Mouse (Mus musculus): ENCODE measurements around the gene Ctsa. TPM values are rescaled to one million over a fixed set of nuclear protein-coding genes. Genes with fewer than 3 reads are reported as not detected.
"Not testable (repeated sequence)": the region's sequence is repeated elsewhere in the genome, so short reads cannot be mapped to it uniquely, and the experiment has no call there.

The Ctsa gene
- polyA plus RNA-seq, 2 experiments, result 147 to 197 TPM

DNA sequence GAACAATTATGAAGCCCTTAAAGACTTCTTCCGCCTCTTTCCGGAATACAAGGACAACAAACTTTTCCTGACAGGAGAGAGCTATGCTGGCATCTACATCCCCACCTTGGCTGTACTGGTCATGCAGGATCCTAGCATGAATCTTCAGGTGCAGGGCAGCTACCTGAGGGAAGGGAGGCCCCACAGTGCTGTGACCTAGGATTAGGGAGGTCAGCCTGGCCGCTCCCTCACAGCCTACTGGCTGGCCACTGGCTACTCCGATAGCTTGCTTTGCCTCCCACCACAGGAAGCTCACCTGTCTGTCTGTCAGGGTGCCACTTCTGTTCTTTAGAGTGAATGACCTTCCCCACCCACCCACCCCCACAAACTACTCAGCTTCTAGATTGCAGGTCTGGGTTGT, 2.5 kb downstream of the Ctsa start:
- H3K27me3 ChIP-seq (ENCODE audit: control insufficient read depth, insufficient read depth, low read length), result no peaks in the 10 kb centered on the region
- WGBS, result 98% methylated on average over 4 of the region's 4 CpGs
- no peak for DNase-seq (ENCODE audit: low spot score)
- no peaks in the 10 kb centered on the region for H3K9me3 ChIP-seq (ENCODE audit: control insufficient read depth, low read length)
- no peak overlapping the region for H3K4me2 ChIP-seq (replicated peaks; ENCODE audit: low read depth, low read length, severe bottlenecking)
- no peak overlapping the region for H3K4me3 ChIP-seq (replicated peaks; ENCODE audit: low read length)
- no peak for ATAC-seq (ENCODE audit: low FRiP score, low read depth)
- peaks cover 32% of the 10 kb centered on the region for H3K36me3 ChIP-seq (ENCODE audit: control insufficient read depth, insufficient read depth, low read length)
- H3K9ac ChIP-seq (ENCODE audit: low read depth, low read length, severe bottlenecking), result no peak overlapping the region
- TF ChIP-seq POLR2A (IDR thresholded peaks at IDR 0.05; ENCODE audit: borderline replicate concordance, extremely low read depth, insufficient read depth, insufficient read length), result no peak
- peaks cover 12% of the 10 kb centered on the region for H3K4me1 ChIP-seq (ENCODE audit: control insufficient read depth, insufficient read depth, low read length)
- no peak overlapping the region for H3K27ac ChIP-seq (replicated peaks; ENCODE audit: low read depth, low read length)

DNA sequence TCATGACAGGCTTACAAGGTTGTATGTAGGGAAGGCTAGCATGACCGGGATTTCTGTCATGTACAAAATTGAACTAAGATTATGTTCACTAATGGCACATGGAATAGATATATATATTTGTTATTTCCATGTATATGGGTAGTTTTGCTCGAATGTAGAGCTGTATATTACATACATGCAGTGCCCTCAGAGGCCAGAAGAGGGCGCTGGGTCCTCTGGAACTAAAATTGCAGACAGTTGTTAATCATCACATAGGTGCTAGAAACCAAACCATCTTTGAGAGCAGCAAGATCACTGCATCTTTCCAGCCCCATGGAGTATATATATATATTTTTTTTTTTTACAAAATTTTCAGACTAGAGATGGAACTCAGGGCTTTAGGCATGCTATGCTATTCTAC, 13.1 kb downstream of the Ctsa start:
- no peaks in the 10 kb centered on the region for H3K4me1 ChIP-seq (ENCODE audit: control insufficient read depth, insufficient read depth, low read length)
- no peak overlapping the region for H3K4me3 ChIP-seq (replicated peaks; ENCODE audit: low read length)
- H3K9ac ChIP-seq (ENCODE audit: low read depth, low read length, severe bottlenecking), result no peak overlapping the region
- 51% methylated on average over 3 of the region's 3 CpGs for WGBS
- no peak overlapping the region for H3K27ac ChIP-seq (replicated peaks; ENCODE audit: low read depth, low read length)
- H3K9me3 ChIP-seq (ENCODE audit: control insufficient read depth, low read length), result no peaks in the 10 kb centered on the region
- H3K36me3 ChIP-seq (ENCODE audit: control insufficient read depth, insufficient read depth, low read length), result no peaks in the 10 kb centered on the region
- DNase-seq (ENCODE audit: low spot score) (no peak), ATAC-seq (ENCODE audit: low FRiP score, low read depth) (no peak)
- H3K4me2 ChIP-seq (replicated peaks; ENCODE audit: low read depth, low read length, severe bottlenecking), result no peak overlapping the region
- TF ChIP-seq POLR2A (IDR thresholded peaks at IDR 0.05; ENCODE audit: borderline replicate concordance, extremely low read depth, insufficient read depth, insufficient read length), result no peak
- H3K27me3 ChIP-seq (ENCODE audit: control insufficient read depth, insufficient read depth, low read length), result no peaks in the 10 kb centered on the region

DNA sequence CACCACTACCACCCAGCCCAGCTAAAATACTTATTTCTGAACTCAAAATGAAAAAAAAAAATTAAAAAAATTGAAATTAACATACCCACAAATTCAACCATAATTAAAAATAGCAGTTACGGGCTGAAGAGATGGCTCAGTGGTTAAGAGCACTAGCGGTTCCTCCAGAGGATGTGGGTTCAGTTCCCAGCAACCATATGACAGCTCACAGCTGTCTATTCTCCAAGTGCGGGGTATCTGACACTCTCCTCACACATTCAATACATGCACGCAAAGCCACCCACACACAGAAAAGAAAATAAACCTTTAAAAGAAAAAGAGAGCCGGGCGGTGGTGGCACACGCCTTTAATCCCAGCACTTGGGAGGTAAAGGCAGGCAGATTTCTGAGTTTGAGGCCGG, 17.4 kb downstream of the Ctsa start:
- H3K4me2 ChIP-seq (replicated peaks; ENCODE audit: low read depth, low read length, severe bottlenecking), result no peak overlapping the region
- no peak overlapping the region for H3K27ac ChIP-seq (replicated peaks; ENCODE audit: low read depth, low read length)
- no peaks in the 10 kb centered on the region for H3K9me3 ChIP-seq (ENCODE audit: control insufficient read depth, low read length)
- H3K4me3 ChIP-seq (replicated peaks; ENCODE audit: low read length), result no peak overlapping the region
- H3K27me3 ChIP-seq (ENCODE audit: control insufficient read depth, insufficient read depth, low read length), result peaks cover 4% of the 10 kb centered on the region
- no peak overlapping the region for H3K9ac ChIP-seq (ENCODE audit: low read depth, low read length, severe bottlenecking)
- DNase-seq (ENCODE audit: low spot score) (no peak), ATAC-seq (ENCODE audit: low FRiP score, low read depth) (no peak)
- 85% methylated on average over 8 of the region's 8 CpGs for WGBS
- no peaks in the 10 kb centered on the region for H3K4me1 ChIP-seq (ENCODE audit: control insufficient read depth, insufficient read depth, low read length)
- no peaks in the 10 kb centered on the region for H3K36me3 ChIP-seq (ENCODE audit: control insufficient read depth, insufficient read depth, low read length)
- no peak for TF ChIP-seq POLR2A (IDR thresholded peaks at IDR 0.05; ENCODE audit: borderline replicate concordance, extremely low read depth, insufficient read depth, insufficient read length)

DNA sequence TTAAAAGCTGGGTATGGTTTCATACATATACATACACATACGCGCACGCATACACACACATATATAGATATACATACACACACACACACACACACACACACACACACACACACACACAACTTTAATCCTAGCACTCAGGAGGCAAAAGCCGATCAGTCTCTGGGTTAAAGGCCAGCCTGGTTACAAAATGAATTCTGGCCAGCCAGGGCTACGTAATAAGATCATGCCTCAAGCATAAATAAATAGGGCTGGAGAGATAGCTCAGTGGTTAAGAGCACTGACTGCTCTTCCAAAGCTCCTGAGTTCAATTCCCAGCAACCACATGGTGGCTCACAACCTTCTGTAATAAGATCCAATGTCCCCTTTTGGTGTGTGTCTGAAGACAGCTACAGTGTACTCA, 22.9 kb downstream of the Ctsa start:
- H3K4me3 ChIP-seq (replicated peaks; ENCODE audit: low read length); H3K27ac ChIP-seq (replicated peaks; ENCODE audit: low read depth, low read length); H3K9ac ChIP-seq (ENCODE audit: low read depth, low read length, severe bottlenecking); ATAC-seq (ENCODE audit: low FRiP score, low read depth); DNase-seq (ENCODE audit: low spot score); H3K4me2 ChIP-seq (replicated peaks; ENCODE audit: low read depth, low read length, severe bottlenecking); H3K9me3 ChIP-seq (ENCODE audit: control insufficient read depth, low read length); H3K36me3 ChIP-seq (ENCODE audit: control insufficient read depth, insufficient read depth, low read length): not testable (repeated sequence)
- peaks cover 10% of the 10 kb centered on the region; the same call in 1 of the 2 replicates for H3K4me1 ChIP-seq (ENCODE audit: control insufficient read depth, insufficient read depth, low read length)
- 86% methylated on average over 5 of the region's 5 CpGs for WGBS
- peaks cover 41% of the 10 kb centered on the region for H3K27me3 ChIP-seq (ENCODE audit: control insufficient read depth, insufficient read depth, low read length)

DNA sequence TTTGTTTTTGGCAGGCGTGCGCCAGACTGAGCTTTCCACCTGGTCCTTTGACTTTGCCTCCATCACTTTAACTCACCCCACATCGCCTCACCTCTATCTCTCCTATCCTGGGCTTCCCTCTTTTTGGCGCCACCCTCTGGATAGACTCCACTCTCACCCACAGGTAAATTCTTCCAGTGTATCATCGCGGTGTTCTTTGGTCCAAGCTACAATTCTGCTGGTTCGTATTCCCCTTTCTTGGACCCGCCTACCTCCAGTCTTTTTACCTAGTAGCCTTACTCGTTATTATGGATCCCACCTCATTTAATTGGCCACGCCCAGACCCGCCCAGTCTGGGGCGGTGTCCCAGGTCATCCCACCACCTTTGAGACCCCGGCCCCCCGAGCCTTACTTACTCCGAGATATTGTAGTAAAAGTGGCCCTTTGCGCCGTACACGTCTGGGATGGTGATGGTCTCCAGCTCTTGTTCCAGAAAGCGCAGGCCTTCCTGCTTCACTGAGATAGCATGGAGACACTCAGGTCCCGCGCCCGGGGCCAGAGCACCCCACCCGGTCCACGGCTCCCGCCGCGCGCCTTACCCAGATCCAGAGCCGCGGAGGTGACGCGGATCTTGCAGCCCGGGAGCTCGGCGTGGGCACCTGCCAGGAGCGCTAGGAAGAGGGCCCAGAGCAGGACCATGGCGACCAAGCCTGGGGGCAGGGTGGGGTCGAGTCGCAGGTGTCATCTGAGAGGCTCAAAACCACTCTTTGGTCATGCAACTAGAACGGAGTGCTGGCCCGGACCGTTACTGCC, 23.8 kb downstream of the Ctsa start:
- Histone ChIP-seq H3K4me1 (ENCODE audit: control insufficient read depth, insufficient read depth, low read length) (peaks cover 10% of the 10 kb centered on the region; the same call in 1 of the 2 replicates), H3K27me3 (ENCODE audit: control insufficient read depth, insufficient read depth, low read length) (peaks cover 41% of the 10 kb centered on the region), H3K4me3 (replicated peaks; ENCODE audit: low read length) (peak overlapping the region; percentile 52), H3K36me3 (ENCODE audit: control insufficient read depth, insufficient read depth, low read length) (no peaks in the 10 kb centered on the region), H3K9me3 (ENCODE audit: control insufficient read depth, low read length) (no peaks in the 10 kb centered on the region), H3K27ac (replicated peaks; ENCODE audit: low read depth, low read length) (no peak overlapping the region), H3K9ac (ENCODE audit: low read depth, low read length, severe bottlenecking) (peak overlapping the region; percentile 34; the same call in 1 of the 2 replicates), H3K4me2 (replicated peaks; ENCODE audit: low read depth, low read length, severe bottlenecking) (peak overlapping the region; percentile 97)
- no peak for TF ChIP-seq POLR2A (IDR thresholded peaks at IDR 0.05; ENCODE audit: borderline replicate concordance, extremely low read depth, insufficient read depth, insufficient read length)
- ATAC-seq (ENCODE audit: low FRiP score, low read depth) (peak; percentile 30), DNase-seq (ENCODE audit: low spot score) (no peak)
- WGBS, result 1% methylated on average over 42 of the region's 42 CpGs
